Comparison of ENCODE assay signal across 27 mouse cellular contexts in genomic region chr6:35298323-35298722, GRCm38 (mm10). TPM values are rescaled to one million over a fixed set of nuclear protein-coding genes. Genes with fewer than 3 reads are reported as not detected.
A peak's percentile ranks its signal among the peaks of the same experiment; 100 is the strongest.
DNase-seq lines count a peak whose midpoint lies in the region; ATAC-seq and TF ChIP-seq lines count a peak whose summit lies in the region.
"Had no signal": no experiment of that assay in that cellular context is flagged by ENCODE, and none has a peak within 500 bp of the region (broad histone marks: within the 10 kb centered on the region; RNA-seq: fewer than 3 reads in every experiment).

No protein-coding gene starts in this region.

- H3K9ac ChIP-seq in heart, embryonic 13.5 days, result peak overlapping the region; percentile 11; the same call in 1 of the 2 replicates
- no peak overlapping the region for H3K9ac ChIP-seq in hindbrain, postnatal 0 days (replicated peaks; ENCODE audit: low read length)
- H3K9ac ChIP-seq: embryonic facial prominence, embryonic 15.5 days; kidney, embryonic 15.5 days; midbrain, embryonic 12.5 days had no signal

- peak overlapping the region; percentile 29 for H3K4me2 ChIP-seq in heart, embryonic 13.5 days
- H3K4me2 ChIP-seq in hindbrain, postnatal 0 days (ENCODE audit: low read depth, low read length), result no peak overlapping the region
- H3K4me2 ChIP-seq: embryonic facial prominence, embryonic 15.5 days; kidney, embryonic 15.5 days; liver, embryonic 11.5 days; midbrain, embryonic 12.5 days had no signal

- peaks cover 31% of the 10 kb centered on the region for H3K4me1 ChIP-seq in heart, embryonic 13.5 days
- H3K4me1 ChIP-seq in hindbrain, postnatal 0 days (ENCODE audit: insufficient read depth, low read length), result no peaks in the 10 kb centered on the region
- H3K4me1 ChIP-seq: embryonic facial prominence, embryonic 15.5 days; hindbrain, embryonic 10.5 days had no signal

- DNase-seq in frontal cortex, postnatal 14 days (ENCODE audit: low spot score in 2 of 2), result no peak
- peak; percentile 9 to 25 for DNase-seq in left cerebral cortex, postnatal 14 days (ENCODE audit: low spot score in 2 of 2)
- DNase-seq in left cerebral cortex, postnatal 10 days (ENCODE audit: extremely low spot score in 1 of 2, low spot score in 2 of 2), result no peak
- peak; percentile 10 for DNase-seq in telencephalon, adult 2 months (ENCODE audit: low read depth, low spot score)
- DNase-seq in hindbrain, postnatal 0 days (ENCODE audit: low spot score), result no peak
- DNase-seq in gastrocnemius, adult 8-10 months (ENCODE audit: low spot score in 2 of 2), result no peak
- DNase-seq: adrenal gland, postnatal 25 days; cerebellum, adult 9-11 months; gastrocnemius, postnatal 36 days; kidney, postnatal 4 days; layer of hippocampus, adult 9-11 months; lung, adult 18-20 months; lung, postnatal 14 days had no signal

- H3K27me3 ChIP-seq in heart, embryonic 13.5 days (replicated peaks), result no peaks in the 10 kb centered on the region
- no peaks in the 10 kb centered on the region for H3K27me3 ChIP-seq in hindbrain, postnatal 0 days (ENCODE audit: insufficient read depth, low read length)
- H3K27me3 ChIP-seq: embryonic facial prominence, embryonic 15.5 days; kidney, embryonic 15.5 days; midbrain, embryonic 12.5 days had no signal

- no peaks in the 10 kb centered on the region for H3K9me3 ChIP-seq in heart, embryonic 13.5 days
- H3K9me3 ChIP-seq in hindbrain, postnatal 0 days (ENCODE audit: low read length), result no peaks in the 10 kb centered on the region
- H3K9me3 ChIP-seq: embryonic facial prominence, embryonic 15.5 days; hindbrain, embryonic 10.5 days; kidney, embryonic 15.5 days; midbrain, embryonic 12.5 days had no signal

- H3K36me3 ChIP-seq in heart, embryonic 13.5 days, result no peaks in the 10 kb centered on the region
- H3K36me3 ChIP-seq in hindbrain, postnatal 0 days (ENCODE audit: insufficient read depth, low read length), result no peaks in the 10 kb centered on the region
- H3K36me3 ChIP-seq: embryonic facial prominence, embryonic 15.5 days; hindbrain, embryonic 10.5 days; kidney, embryonic 15.5 days; midbrain, embryonic 12.5 days had no signal

- ATAC-seq in frontal cortex, adult (ENCODE audit: low TSS enrichment), result peak; percentile 71
- ATAC-seq in heart, embryonic 13.5 days (ENCODE audit: extremely low read depth, insufficient number of reproducible peaks, low FRiP score, low TSS enrichment), result 0 out of 2 replicates have a peak, but pooled peaks have one; percentile 7
- ATAC-seq in hindbrain, postnatal 0 days, result no peak
- ATAC-seq: forebrain, embryonic 14.5 days; intestine, postnatal 0 days had no signal

- no peak overlapping the region for H3K4me3 ChIP-seq in heart, embryonic 13.5 days
- H3K4me3 ChIP-seq in hindbrain, postnatal 0 days (ENCODE audit: low read length), result no peak overlapping the region
- H3K4me3 ChIP-seq: embryonic facial prominence, embryonic 15.5 days; hindbrain, embryonic 10.5 days; kidney, embryonic 15.5 days; midbrain, embryonic 12.5 days had no signal

- peak overlapping the region; percentile 90 for H3K27ac ChIP-seq in heart, embryonic 13.5 days (replicated peaks)
- H3K27ac ChIP-seq in hindbrain, postnatal 0 days, result no peak overlapping the region
- H3K27ac ChIP-seq: embryonic facial prominence, embryonic 15.5 days; hindbrain, embryonic 10.5 days; kidney, embryonic 15.5 days; midbrain, embryonic 12.5 days had no signal

- TF ChIP-seq CTCF in hindbrain, postnatal 0 days (IDR thresholded peaks at IDR 0.05; ENCODE audit: low read depth), result no peak

- WGBS in heart, embryonic 13.5 days, result 14% methylated on average over 6 of the region's 6 CpGs
- WGBS in hindbrain, postnatal 0 days, result 87% methylated on average over 6 of the region's 6 CpGs

- intact Hi-C loops in left cerebral cortex, postnatal 14 days (cut with DNase I), result no loop called here
- intact Hi-C loops in left cerebral cortex, postnatal 10 days (cut with DNase I), result no loop called here

RNA-seq across cellular contexts. Expression of gene Slc13a4, which starts 9.6 kb away (rescaled TPM):
- 10 to 100 TPM; 11.1 to 13.9 TPM for total RNA-seq in left cerebral cortex, postnatal 14 days (2021)
- total RNA-seq in left cerebral cortex, postnatal 10 days (2021), result 10 to 100 TPM; 10.5 TPM
- 1.3 TPM in 2 replicates for polyA plus RNA-seq in heart, embryonic 13.5 days (2015; fragmentation: Nextera tagmentation; extraction: Ambion mirVana)
- total RNA-seq in hindbrain, postnatal 0 days (2014; rRNA removed), result 13.7 and 22.2 TPM in 2 replicates
- 14.2 and 14.6 TPM in 2 replicates for polyA plus RNA-seq in hindbrain, postnatal 0 days (2015; fragmentation: Nextera tagmentation; extraction: Ambion mirVana)
- total RNA-seq in gastrocnemius, adult 8-10 months (2022), result not detected
- total RNA-seq: common myeloid progenitor, adult 5-6 weeks; megakaryocyte progenitor cell, adult 5-6 weeks had no signal
- polyA plus RNA-seq: small intestine, adult 2 months had no signal

RNA-seq across cellular contexts. Expression of gene Fam180a, which starts 27.6 kb away (rescaled TPM):
- total RNA-seq in left cerebral cortex, postnatal 14 days (2021), result 1 to 10 TPM; 5.5 to 7.4 TPM
- total RNA-seq in left cerebral cortex, postnatal 10 days (2021), result 1 to 10 TPM; 4.9 to 6.4 TPM
- 0.29 and 0.65 TPM in 2 replicates for polyA plus RNA-seq in heart, embryonic 13.5 days (2015; fragmentation: Nextera tagmentation; extraction: Ambion mirVana)
- total RNA-seq in hindbrain, postnatal 0 days (2014; rRNA removed), result 0.68 and 1.5 TPM in 2 replicates
- 2.9 and 3.2 TPM in 2 replicates for polyA plus RNA-seq in hindbrain, postnatal 0 days (2015; fragmentation: Nextera tagmentation; extraction: Ambion mirVana)
- total RNA-seq in gastrocnemius, adult 8-10 months (2022), result 1 to 10 TPM in 1 of 4 experiments, under 1 TPM in 2, not detected in 1; 0.58 to 1.5 (median 0.94) TPM
- total RNA-seq: common myeloid progenitor, adult 5-6 weeks; megakaryocyte progenitor cell, adult 5-6 weeks had no signal
- polyA plus RNA-seq: hindbrain, embryonic 10.5 days; limb, embryonic 11.5 days; liver, embryonic 11.5 days; neural tube, embryonic 11.5 days had no signal

Comparison
In these comparisons a context has a peak if more than half of its experiments do, and no peak if none do; other contexts are left out.
1. DNase-seq: peak in left cerebral cortex, postnatal 14 days (2 of 2) and telencephalon, adult 2 months (single experiment); none in frontal cortex, postnatal 14 days (0 of 2), left cerebral cortex, postnatal 10 days (0 of 2), hindbrain, postnatal 0 days (single experiment) and gastrocnemius, adult 8-10 months (0 of 2).
2. RNA of gene Slc13a4, which starts 9.6 kb away (total RNA-seq): 13.7 to 22.2 TPM in hindbrain, postnatal 0 days, 11.1 to 13.9 TPM in left cerebral cortex, postnatal 14 days and 10.5 TPM in left cerebral cortex, postnatal 10 days; not detected in gastrocnemius, adult 8-10 months; every median in the first group is over 10 times any median in the second.